Mouse (Mus musculus) embryonic facial prominence, embryonic 14.5 days (tissue): Measurements from ENCODE around the gene Ccnt1. TPM values are rescaled to one million over a fixed set of nuclear protein-coding genes. Genes with fewer than 3 reads are reported as not detected.
A peak's percentile ranks its signal among the peaks of the same experiment; 100 is the strongest.

ENCODE experiments used
- ATAC-seq: fragments of 200-750 bp; cut with Nextera tagmentation; 2 replicates; pipeline ENCODE4 v1.8.0; 2017; ENCODE audit warnings: low read depth, moderate number of reproducible peaks, moderate TSS enrichment
- DNase-seq: peaks from one replicate; pipeline ENCODE4 v3.0.0-alpha.2; 2015; ENCODE audit warnings: low spot score
- H3K27ac ChIP-seq: fragments of 300-500 bp; sonication (generic); replicated peaks from 2 replicates; pipeline ENCODE4 v1.5.1; 2014; ENCODE audit warnings: low read depth, mild to moderate bottlenecking, low read length, moderate library complexity
- H3K27me3 ChIP-seq: fragments of 300-500 bp; sonication (generic); replicated peaks from 2 replicates; pipeline ENCODE4 v1.6.1; 2014; ENCODE audit warnings: low read length; ENCODE audit not compliant: control insufficient read depth, insufficient read depth
- H3K36me3 ChIP-seq: fragments of 300-500 bp; sonication (generic); 2 replicates; pipeline ENCODE4 v1.6.1; 2014; ENCODE audit warnings: low read length, mixed read lengths; ENCODE audit not compliant: control insufficient read depth, insufficient read depth
- H3K4me1 ChIP-seq: fragments of 300-500 bp; sonication (generic); 2 replicates; pipeline ENCODE4 v1.6.1; 2014; ENCODE audit warnings: antibody characterized with exemption, low read length; ENCODE audit not compliant: control insufficient read depth, insufficient read depth
- H3K4me2 ChIP-seq: fragments of 300-500 bp; sonication (generic); 2 replicates; pipeline ENCODE4 v1.6.1; 2014; ENCODE audit warnings: low read depth, mild to moderate bottlenecking, low read length, moderate library complexity, mixed read lengths
- H3K4me3 ChIP-seq: fragments of 300-500 bp; sonication (generic); 2 replicates; pipeline ENCODE4 v1.5.1; 2014; ENCODE audit warnings: low read depth, mild to moderate bottlenecking, low read length
- H3K9ac ChIP-seq: fragments of 300-500 bp; sonication (generic); 2 replicates; pipeline ENCODE4 v1.6.1; 2014; ENCODE audit warnings: low read depth, mild to moderate bottlenecking, low read length, moderate library complexity, mixed read lengths
- H3K9me3 ChIP-seq: fragments of 300-500 bp; sonication (generic); 2 replicates; pipeline ENCODE4 v1.6.1; 2016; ENCODE audit warnings: low read length; ENCODE audit not compliant: control insufficient read depth
- WGBS: fragments of 180-500 bp; shearing (Covaris S2); extraction: QIAGEN DNeasy Blood & Tissue Kit; methylation state at CpG from one replicate; pipeline ENCODE4 v1.1.7; 2014; 5-methylcytosine and 5-hydroxymethylcytosine counted together
- polyA plus RNA-seq: library from polyadenylated mRNA; unstranded; fragments of >200 nt; fragmentation: Nextera tagmentation; extraction: Ambion mirVana; gene quantifications from 2 replicates; pipeline ENCODE4 v1.2.1, GENCODE M21; 2014

Gene Ccnt1
- polyA plus RNA-seq, 1 experiment from 2014 or later: 51.3 TPM

- ATAC-seq (no peak), DNase-seq (no peak)
- WGBS: 62% methylated on average over 7 of the region's 7 CpGs
- H3K4me3 ChIP-seq: peak overlapping the region; percentile 97
- H3K4me2 ChIP-seq: peak overlapping the region; percentile 64
- H3K36me3 ChIP-seq: peaks cover 13% of the 10 kb centered on the region; the same call in 1 of the 2 replicates
- H3K27ac ChIP-seq: peak overlapping the region; percentile 96; the same call in 1 of the 2 replicates
- no peaks in the 10 kb centered on the region for H3K27me3 ChIP-seq
- peak overlapping the region; percentile 92 for H3K9ac ChIP-seq
- peaks cover 18% of the 10 kb centered on the region for H3K4me1 ChIP-seq
- no peaks in the 10 kb centered on the region for H3K9me3 ChIP-seq
These were observed 1.5 kb downstream of the Ccnt1 start for GRCm38 (mm10) chr15:98569216-98569615.

GRCm38 (mm10) chr15:98568256-98569033 lies 2.3 kb downstream of the Ccnt1 start:
- Histone ChIP-seq H3K27me3 (no peaks in the 10 kb centered on the region), H3K36me3 (peaks cover 17% of the 10 kb centered on the region), H3K9me3 (no peaks in the 10 kb centered on the region), H3K4me2 (peak overlapping the region; percentile 64), H3K9ac (peak overlapping the region; percentile 92), H3K4me1 (peaks cover 18% of the 10 kb centered on the region), H3K4me3 (peak overlapping the region; percentile 97), H3K27ac (peak overlapping the region; percentile 96)
- ATAC-seq (no peak), DNase-seq (peak; percentile 14)
- WGBS: 6% methylated on average over 22 of the region's 22 CpGs

- ATAC-seq: peak; percentile 96
- under 1% methylated on average over 62 of the region's 88 CpGs for WGBS
- no peaks in the 10 kb centered on the region for H3K9me3 ChIP-seq
These were observed 3.2 kb downstream of the Ccnt1 start for GRCm38 (mm10) chr15:98567278-98568134.

DNA sequence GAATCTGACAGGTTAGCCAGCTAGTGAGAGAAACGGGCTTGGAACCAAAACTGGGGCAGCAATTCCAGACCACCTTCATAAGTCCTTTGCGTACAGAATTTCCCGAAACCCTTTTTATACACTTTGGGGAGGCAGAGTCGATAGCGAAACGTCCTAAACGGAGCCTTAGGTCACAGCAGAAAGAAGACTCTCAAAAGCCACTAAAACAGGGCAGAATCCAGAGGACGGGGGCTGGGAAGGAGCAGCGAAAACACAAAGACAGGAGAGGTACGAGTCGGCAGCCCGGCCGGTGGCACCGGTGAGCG lies 3.8 kb downstream of the Ccnt1 start:
- no peak for ATAC-seq
- Histone ChIP-seq H3K4me2 (peak overlapping the region; percentile 90), H3K27me3 (no peaks in the 10 kb centered on the region), H3K4me3 (peak overlapping the region; percentile 97), H3K9me3 (no peaks in the 10 kb centered on the region), H3K4me1 (peaks cover 18% of the 10 kb centered on the region), H3K36me3 (peaks cover 29% of the 10 kb centered on the region), H3K27ac (peak overlapping the region; percentile 98), H3K9ac (peak overlapping the region; percentile 93)
- DNase-seq: no peak
- WGBS: 2% methylated on average over 15 of the region's 15 CpGs

More at GRCm38 (mm10) chr15:98567278-98568134, 3.2 kb downstream of the Ccnt1 start:
- Histone ChIP-seq H3K27me3 (no peaks in the 10 kb centered on the region), H3K4me1 (peaks cover 18% of the 10 kb centered on the region), H3K9ac (peak overlapping the region; percentile 93), H3K27ac (peak overlapping the region; percentile 98), H3K4me3 (peak overlapping the region; percentile 97), H3K4me2 (peak overlapping the region; percentile 90), H3K36me3 (peaks cover 27% of the 10 kb centered on the region)
- peak; percentile 99 for DNase-seq

DNA sequence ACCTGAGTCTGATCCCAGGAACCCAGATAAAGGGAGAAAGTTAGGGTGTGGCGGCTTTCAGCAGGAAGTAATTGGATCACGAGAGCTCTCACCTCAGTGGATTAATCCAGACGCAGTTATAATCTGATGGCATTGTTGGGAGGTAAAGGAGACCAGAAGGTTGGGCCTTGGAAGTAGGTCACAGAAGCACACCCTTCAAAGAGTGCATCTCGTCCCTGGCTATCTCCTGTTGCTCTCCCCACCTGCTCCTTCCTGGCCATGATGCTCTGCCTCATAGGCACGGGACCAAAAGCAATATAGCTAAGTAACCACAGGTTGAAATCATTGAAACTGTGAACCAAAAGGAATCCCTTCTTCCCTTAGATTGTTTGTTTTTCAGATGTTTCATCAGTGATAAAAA lies 13.5 kb downstream of the Ccnt1 start:
- 87% methylated on average over 5 of the region's 5 CpGs for WGBS
- Histone ChIP-seq H3K36me3 (peaks cover 78% of the 10 kb centered on the region), H3K9me3 (no peaks in the 10 kb centered on the region), H3K9ac (no peak overlapping the region), H3K4me1 (no peaks in the 10 kb centered on the region), H3K4me3 (no peak overlapping the region), H3K27ac (no peak overlapping the region), H3K27me3 (no peaks in the 10 kb centered on the region), H3K4me2 (no peak overlapping the region)
- ATAC-seq (no peak), DNase-seq (no peak)

GRCm38 (mm10) chr15:98555881-98556280 lies 14.8 kb downstream of the Ccnt1 start:
- H3K36me3 ChIP-seq: peaks cover 86% of the 10 kb centered on the region
- H3K4me2 ChIP-seq: no peak overlapping the region
- H3K4me1 ChIP-seq: no peaks in the 10 kb centered on the region
- no peak overlapping the region for H3K4me3 ChIP-seq
- no peaks in the 10 kb centered on the region for H3K9me3 ChIP-seq
- no peak for ATAC-seq
- H3K27me3 ChIP-seq: no peaks in the 10 kb centered on the region
- H3K9ac ChIP-seq: no peak overlapping the region
- H3K27ac ChIP-seq: no peak overlapping the region
- DNase-seq: no peak
- WGBS: 92% methylated on average over 4 of the region's 4 CpGs

GRCm38 (mm10) chr15:98552758-98553157 lies 18.0 kb downstream of the Ccnt1 start:
- WGBS: 95% methylated on average over 2 of the region's 2 CpGs
- Histone ChIP-seq H3K9ac (no peak overlapping the region), H3K27ac (no peak overlapping the region), H3K4me2 (no peak overlapping the region), H3K36me3 (peaks cover 87% of the 10 kb centered on the region), H3K4me1 (no peaks in the 10 kb centered on the region), H3K4me3 (no peak overlapping the region), H3K9me3 (no peaks in the 10 kb centered on the region), H3K27me3 (no peaks in the 10 kb centered on the region)
- ATAC-seq (no peak), DNase-seq (no peak)

DNA sequence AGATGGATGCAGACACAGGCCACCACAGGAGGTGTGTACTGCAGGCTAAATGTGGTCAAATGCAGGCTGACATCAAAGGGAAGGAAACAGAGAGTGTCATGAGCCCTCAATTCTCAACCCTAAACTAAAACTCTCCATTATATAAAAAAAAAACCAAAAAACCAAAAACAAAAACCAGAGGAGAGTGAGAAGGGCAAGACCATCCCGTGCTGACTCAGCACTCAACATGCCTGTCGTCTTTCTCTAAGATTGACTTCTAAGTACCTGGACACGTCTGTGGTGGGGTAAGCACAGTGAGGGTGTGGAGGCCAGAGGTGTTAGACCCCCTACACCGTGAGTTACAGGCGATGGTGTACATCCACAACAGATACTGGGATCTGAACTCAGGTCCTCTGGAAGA lies 23.9 kb downstream of the Ccnt1 start:
- H3K4me2 ChIP-seq: no peak overlapping the region
- no peaks in the 10 kb centered on the region for H3K27me3 ChIP-seq
- WGBS: 88% methylated on average over 5 of the region's 5 CpGs
- no peaks in the 10 kb centered on the region for H3K9me3 ChIP-seq
- ATAC-seq (no peak), DNase-seq (no peak)
- H3K27ac ChIP-seq: no peak overlapping the region
- peaks cover 94% of the 10 kb centered on the region for H3K36me3 ChIP-seq
- H3K9ac ChIP-seq: no peak overlapping the region
- H3K4me3 ChIP-seq: no peak overlapping the region
- H3K4me1 ChIP-seq: no peaks in the 10 kb centered on the region
